Mouse (Mus musculus) liver, adult 2 months (tissue): ENCODE data around the gene Rnase4. TPM values are rescaled to one million over a fixed set of nuclear protein-coding genes. Genes with fewer than 3 reads are reported as not detected.

ENCODE experiments used
- DNase-seq: peaks from one replicate; pipeline ENCODE4 v3.0.0-alpha.2; 2011; ENCODE audit warnings: low read depth, low spot score; ENCODE audit errors: extremely low read depth
- H3K27ac ChIP-seq: fragments of 200-500 bp; replicated peaks from 2 replicates; pipeline ENCODE4 v1.5.1; 2012; ENCODE audit warnings: low read depth, mild to moderate bottlenecking, control low read depth, inconsistent platforms, low read length; ENCODE audit not compliant: insufficient read depth
- H3K27me3 ChIP-seq: fragments of 200-500 bp; 2 replicates; pipeline ENCODE4 v1.6.1; 2012; ENCODE audit warnings: mild to moderate bottlenecking, moderate library complexity, low read length, inconsistent platforms; ENCODE audit not compliant: control insufficient read depth, insufficient read depth
- H3K36me3 ChIP-seq: fragments of 200-500 bp; 2 replicates; pipeline ENCODE4 v1.6.1; 2012; ENCODE audit warnings: low read length, inconsistent platforms; ENCODE audit not compliant: control insufficient read depth, insufficient read depth
- H3K4me1 ChIP-seq: fragments of 200-500 bp; 2 replicates; pipeline ENCODE4 v1.6.1; 2011; ENCODE audit warnings: low read length; ENCODE audit not compliant: control insufficient read depth, insufficient read depth
- H3K4me3 ChIP-seq: fragments of 200-500 bp; 2 replicates; pipeline ENCODE4 v1.5.1; 2011; ENCODE audit warnings: low read depth, mild to moderate bottlenecking, control low read depth, low read length, moderate library complexity; ENCODE audit not compliant: insufficient read depth
- H3K79me2 ChIP-seq: fragments of 200-500 bp; 2 replicates; pipeline ENCODE4 v1.6.1; 2012; ENCODE audit warnings: inconsistent platforms, mild to moderate bottlenecking, low read length, moderate library complexity; ENCODE audit not compliant: control insufficient read depth, insufficient read depth
- H3K9ac ChIP-seq: fragments of 200-500 bp; 2 replicates; pipeline ENCODE4 v1.6.1; 2012; ENCODE audit warnings: low read depth, mild to moderate bottlenecking, control low read depth, inconsistent platforms, low read length
- CTCF ChIP-seq: fragments of 200-500 bp; IDR thresholded peaks from 2 replicates; pipeline ENCODE4 v1.5.1; 2011; ENCODE audit warnings: low read depth, low read length, control low read depth
- POLR2A ChIP-seq: fragments of 200-500 bp; IDR thresholded peaks from 2 replicates; pipeline ENCODE4 v1.6.1; 2011; ENCODE audit warnings: low read length, control low read depth; ENCODE audit not compliant: insufficient read depth; ENCODE audit errors: extremely low read depth
- WGBS: fragments of 180-500 bp; shearing (Covaris S2); methylation state at CpG from one replicate; pipeline ENCODE4 v1.1.7; 2018; 5-methylcytosine and 5-hydroxymethylcytosine counted together
- polyA plus RNA-seq: library from polyadenylated mRNA; depleted of rRNA; stranded (reverse); fragments of >200 nt; gene quantifications from 2 replicates; pipeline ENCODE4 v1.2.3, GENCODE M21; 2012
- total RNA-seq: library from RNA; depleted of rRNA; stranded (reverse); fragments of >200 nt; gene quantifications from 2 replicates; pipeline ENCODE4 v1.2.3, GENCODE M21; 2014

The Rnase4 gene
- total and polyA plus RNA-seq, 2 experiments: 2,115 to 2,134 TPM

GRCm38 (mm10) chr14:51054243-51055237, 36.3 kb upstream of the Rnase4 start:
- DNase-seq: no peak
- no peak overlapping the region for H3K4me3 ChIP-seq
- TF ChIP-seq CTCF (no peak), POLR2A (no peak)
- H3K27me3 ChIP-seq: no peaks in the 10 kb centered on the region
- H3K4me1 ChIP-seq: no peaks in the 10 kb centered on the region
- H3K9ac ChIP-seq: no peak overlapping the region
- H3K27ac ChIP-seq: no peak overlapping the region
- H3K79me2 ChIP-seq: no peaks in the 10 kb centered on the region
- H3K36me3 ChIP-seq: no peaks in the 10 kb centered on the region
- WGBS: 86% methylated on average over 13 of the region's 13 CpGs

GRCm38 (mm10) chr14:51057401-51057831, 33.5 kb upstream of the Rnase4 start, which contains the start of gene Rnase12:
Gene Rnase12, minus strand, starts transcription at chr14:51057661.
- no peaks in the 10 kb centered on the region; the same call in 1 of the 2 replicates for H3K4me1 ChIP-seq
- no peak within 1 kb of the TSS for H3K9ac ChIP-seq
- DNase-seq: no peak
- no peaks in the 10 kb centered on the region for H3K79me2 ChIP-seq
- WGBS: 69% methylated on average over 9 of the region's 9 CpGs
- H3K36me3 ChIP-seq: no peaks in the 10 kb centered on the region
- no peaks in the 10 kb centered on the region for H3K27me3 ChIP-seq
- TF ChIP-seq CTCF (no peak), POLR2A (no peak)
- H3K27ac ChIP-seq: no peak within 1 kb of the TSS
- H3K4me3 ChIP-seq: no peak within 1 kb of the TSS

GRCm38 (mm10) chr14:51060761-51061160, 30.1 kb upstream of the Rnase4 start:
- H3K27me3 ChIP-seq: no peaks in the 10 kb centered on the region
- no peak overlapping the region for H3K4me3 ChIP-seq
- H3K9ac ChIP-seq: no peak overlapping the region
- TF ChIP-seq CTCF: no peak
- TF ChIP-seq POLR2A: no peak
- H3K27ac ChIP-seq: no peak overlapping the region
- DNase-seq: no peak
- H3K79me2 ChIP-seq: no peaks in the 10 kb centered on the region
- H3K4me1 ChIP-seq: peaks cover 1% of the 10 kb centered on the region; the same call in 1 of the 2 replicates
- WGBS: 97% methylated on average over 5 of the region's 5 CpGs
- no peaks in the 10 kb centered on the region for H3K36me3 ChIP-seq

GRCm38 (mm10) chr14:51068956-51069355, 21.9 kb upstream of the Rnase4 start:
- TF ChIP-seq POLR2A (no peak), CTCF (no peak)
- Histone ChIP-seq H3K4me3 (no peak overlapping the region), H3K9ac (no peak overlapping the region), H3K27ac (no peak overlapping the region), H3K36me3 (no peaks in the 10 kb centered on the region), H3K79me2 (no peaks in the 10 kb centered on the region), H3K4me1 (peaks cover 3% of the 10 kb centered on the region; the same call in 1 of the 2 replicates), H3K27me3 (no peaks in the 10 kb centered on the region)
- DNase-seq: no peak
- WGBS: 94% methylated on average over 5 of the region's 5 CpGs

GRCm38 (mm10) chr14:51069617-51070016, 21.3 kb upstream of the Rnase4 start:
- H3K4me3 ChIP-seq: no peak overlapping the region
- no peaks in the 10 kb centered on the region for H3K27me3 ChIP-seq
- peak; percentile 26; the same call in 1 of the 2 replicates for TF ChIP-seq CTCF
- no peak for TF ChIP-seq POLR2A
- peak; percentile 46 for DNase-seq
- no peaks in the 10 kb centered on the region for H3K36me3 ChIP-seq
- WGBS: 90% methylated on average over 2 of the region's 2 CpGs
- H3K4me1 ChIP-seq: peaks cover 3% of the 10 kb centered on the region; the same call in 1 of the 2 replicates
- H3K9ac ChIP-seq: no peak overlapping the region
- no peaks in the 10 kb centered on the region for H3K79me2 ChIP-seq
- H3K27ac ChIP-seq: no peak overlapping the region

GRCm38 (mm10) chr14:51074335-51074734, 16.5 kb upstream of the Rnase4 start, which contains the start of gene Olfr750:
Gene Olfr750, minus strand, starts transcription at chr14:51074435.
- WGBS: 95% methylated on average over 3 of the region's 3 CpGs
- H3K4me1 ChIP-seq: no peaks in the 10 kb centered on the region
- no peak within 1 kb of the TSS for H3K27ac ChIP-seq
- no peaks in the 10 kb centered on the region for H3K79me2 ChIP-seq
- no peak for TF ChIP-seq POLR2A
- TF ChIP-seq CTCF: no peak
- no peak within 1 kb of the TSS for H3K4me3 ChIP-seq
- H3K27me3 ChIP-seq: no peaks in the 10 kb centered on the region
- DNase-seq: no peak
- H3K9ac ChIP-seq: no peak within 1 kb of the TSS
- H3K36me3 ChIP-seq: no peaks in the 10 kb centered on the region
